Mouse (Mus musculus): Measurements from ENCODE around the gene Bcl7a. TPM values are rescaled to one million over a fixed set of nuclear protein-coding genes. Genes with fewer than 3 reads are reported as not detected.

The Bcl7a gene
- total and polyA plus RNA-seq, 3 experiments = 6.3 to 10.3 (median 9.2) TPM

- intact Hi-C loops (cut with DNase I) = loop anchor here (1.0 kb wide), 1 partner anchor 20 kb away; no protein-coding TSS in a partner anchor
- no peaks in the 10 kb centered on the region for H3K4me1 ChIP-seq (ENCODE audit: control insufficient read depth, insufficient read depth, low read length)
- 4% methylated on average over 49 of the region's 51 CpGs for WGBS
These were observed 961 bp downstream of the Bcl7a start for GRCm38 (mm10) chr5:123344628-123344962.

DNA sequence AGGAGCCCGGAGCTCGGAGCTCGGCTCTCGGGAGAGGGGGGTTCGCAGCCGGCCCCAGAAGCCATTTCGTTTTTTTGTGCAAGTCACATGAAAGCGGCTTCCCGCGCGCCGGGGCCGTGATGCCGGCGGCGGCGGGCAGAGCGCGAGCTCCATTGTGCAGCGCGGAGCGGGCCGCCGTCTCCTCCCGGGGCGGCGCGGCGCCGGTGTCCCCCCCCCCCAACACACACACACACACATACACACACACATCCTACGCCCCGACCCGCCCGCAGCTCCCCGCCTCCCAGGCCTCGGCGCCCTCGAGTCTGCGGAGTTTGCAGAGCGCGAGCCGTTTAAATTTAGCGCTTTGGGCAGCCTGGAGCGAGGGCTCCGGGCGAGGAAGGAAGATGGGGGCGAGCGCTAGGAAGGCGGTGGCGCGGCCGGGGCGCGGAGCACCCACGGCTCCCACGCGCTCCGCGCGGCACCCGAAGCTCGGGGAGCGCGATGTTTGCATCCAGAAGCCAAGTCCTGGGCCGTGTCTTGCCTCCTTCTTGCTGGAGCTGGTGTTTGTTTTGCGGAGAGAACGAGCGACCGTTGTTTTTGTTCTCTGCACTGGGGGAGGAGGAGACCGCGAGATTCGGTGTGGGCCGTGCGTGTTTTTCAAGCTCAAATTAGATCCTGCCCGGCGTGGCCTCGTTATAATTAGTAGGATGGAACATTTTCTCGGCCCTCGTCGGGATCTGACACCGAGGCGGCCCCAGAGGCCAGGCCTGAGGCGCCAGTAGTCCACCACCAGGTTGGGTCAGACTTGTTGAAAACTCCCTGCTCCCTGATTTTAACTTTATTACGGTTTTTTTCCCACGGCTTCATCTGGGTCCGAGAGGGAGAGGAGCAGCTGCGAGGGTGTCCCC, 1.6 kb downstream of the Bcl7a start:
- WGBS = under 1% methylated on average over 72 of the region's 87 CpGs
- peak; percentile 75 to 79 for DNase-seq
- H3K79me2 ChIP-seq (replicated peaks; ENCODE audit: control insufficient read depth, insufficient read depth, low read length) = peaks cover 6% of the 10 kb centered on the region; the same call in 1 of the 2 replicates
- intact Hi-C loops (cut with DNase I) = loop anchor here (1.0 kb wide), 1 partner anchor 19 kb away; no protein-coding TSS in a partner anchor
- TF ChIP-seq CTCF (IDR thresholded peaks at IDR 0.05) (no peak), POLR2A (IDR thresholded peaks at IDR 0.05; ENCODE audit: insufficient read depth, low read depth, low read length) (0 out of 2 replicates have a peak, but pooled peaks have one; percentile 19)
- no peaks in the 10 kb centered on the region for H3K27me3 ChIP-seq (ENCODE audit: control insufficient read depth, insufficient read depth, low read length)
- peak overlapping the region; percentile 83 for H3K4me3 ChIP-seq
- H3K27ac ChIP-seq = peak overlapping the region; percentile 93
- H3K36me3 ChIP-seq (ENCODE audit: control insufficient read depth, insufficient read depth, low read length) = no peaks in the 10 kb centered on the region; the same call in 1 of the 2 replicates
- peak overlapping the region; percentile 96 for H3K9ac ChIP-seq (ENCODE audit: low read depth, low read length)
- no peaks in the 10 kb centered on the region for H3K4me1 ChIP-seq (ENCODE audit: control insufficient read depth, insufficient read depth, low read length)

More at GRCm38 (mm10) chr5:123344628-123344962, 961 bp downstream of the Bcl7a start:
- TF ChIP-seq POLR2A (IDR thresholded peaks at IDR 0.05; ENCODE audit: insufficient read depth, low read depth, low read length) (no peak), EP300 (IDR thresholded peaks at IDR 0.05; ENCODE audit: insufficient read depth, low read depth, low read length) (no peak), CTCF (IDR thresholded peaks at IDR 0.05) (no peak)
- H3K27me3 ChIP-seq (ENCODE audit: control insufficient read depth, insufficient read depth, low read length) = no peaks in the 10 kb centered on the region
- no peaks in the 10 kb centered on the region; the same call in 1 of the 2 replicates for H3K36me3 ChIP-seq (ENCODE audit: control insufficient read depth, insufficient read depth, low read length)
- peak overlapping the region; percentile 96 for H3K9ac ChIP-seq (ENCODE audit: low read depth, low read length)
- peak overlapping the region; percentile 83 for H3K4me3 ChIP-seq
- H3K27ac ChIP-seq = peak overlapping the region; percentile 93
- H3K79me2 ChIP-seq (replicated peaks; ENCODE audit: control insufficient read depth, insufficient read depth, low read length) = peaks cover 6% of the 10 kb centered on the region; the same call in 1 of the 2 replicates
- no peak for DNase-seq

- intact Hi-C loops (cut with DNase I) = no loop called here
- Histone ChIP-seq H3K79me2 (replicated peaks; ENCODE audit: control insufficient read depth, insufficient read depth, low read length) (peaks cover 6% of the 10 kb centered on the region; the same call in 1 of the 2 replicates), H3K4me1 (ENCODE audit: control insufficient read depth, insufficient read depth, low read length) (peaks cover 2% of the 10 kb centered on the region; the same call in 1 of the 2 replicates), H3K27me3 (ENCODE audit: control insufficient read depth, insufficient read depth, low read length) (no peaks in the 10 kb centered on the region), H3K4me3 (peak overlapping the region; percentile 83), H3K9ac (ENCODE audit: low read depth, low read length) (peak overlapping the region; percentile 96), H3K27ac (peak overlapping the region; percentile 93), H3K36me3 (ENCODE audit: control insufficient read depth, insufficient read depth, low read length) (no peaks in the 10 kb centered on the region; the same call in 1 of the 2 replicates)
- DNase-seq = peak; percentile 82 to 83
- 3% methylated on average over 22 of the region's 22 CpGs for WGBS
- no peak for TF ChIP-seq EP300 (IDR thresholded peaks at IDR 0.05; ENCODE audit: insufficient read depth, low read depth, low read length)
- TF ChIP-seq CTCF (IDR thresholded peaks at IDR 0.05) = no peak
- TF ChIP-seq POLR2A (IDR thresholded peaks at IDR 0.05; ENCODE audit: insufficient read depth, low read depth, low read length) = no peak; the same call in 1 of the 2 replicates
These were observed 2.4 kb downstream of the Bcl7a start for GRCm38 (mm10) chr5:123345853-123346654.

- DNase-seq = no peak
- no peak for TF ChIP-seq POLR2A (IDR thresholded peaks at IDR 0.05; ENCODE audit: insufficient read depth, low read depth, low read length)
- H3K9ac ChIP-seq (ENCODE audit: low read depth, low read length) = no peak overlapping the region; the same call in 1 of the 2 replicates
- no peaks in the 10 kb centered on the region; the same call in 1 of the 2 replicates for H3K36me3 ChIP-seq (ENCODE audit: control insufficient read depth, insufficient read depth, low read length)
- peaks cover 2% of the 10 kb centered on the region; the same call in 1 of the 2 replicates for H3K4me1 ChIP-seq (ENCODE audit: control insufficient read depth, insufficient read depth, low read length)
- intact Hi-C loops (cut with DNase I) = no loop called here
- H3K4me3 ChIP-seq = no peak overlapping the region; the same call in 1 of the 2 replicates
- peak overlapping the region; percentile 93 for H3K27ac ChIP-seq
- H3K27me3 ChIP-seq (ENCODE audit: control insufficient read depth, insufficient read depth, low read length) = no peaks in the 10 kb centered on the region
- 74% methylated on average over 7 of the region's 7 CpGs for WGBS
- H3K79me2 ChIP-seq (replicated peaks; ENCODE audit: control insufficient read depth, insufficient read depth, low read length) = peaks cover 6% of the 10 kb centered on the region; the same call in 1 of the 2 replicates
These were observed 3.2 kb downstream of the Bcl7a start for GRCm38 (mm10) chr5:123346701-123347270.

- 84% methylated on average over 2 of the region's 2 CpGs for WGBS
- H3K36me3 ChIP-seq (ENCODE audit: control insufficient read depth, insufficient read depth, low read length) = no peaks in the 10 kb centered on the region; the same call in 1 of the 2 replicates
- peaks cover 6% of the 10 kb centered on the region; the same call in 1 of the 2 replicates for H3K79me2 ChIP-seq (replicated peaks; ENCODE audit: control insufficient read depth, insufficient read depth, low read length)
- no peak overlapping the region for H3K27ac ChIP-seq
- intact Hi-C loops (cut with DNase I) = no loop called here
- no peaks in the 10 kb centered on the region for H3K27me3 ChIP-seq (ENCODE audit: control insufficient read depth, insufficient read depth, low read length)
- H3K4me1 ChIP-seq (ENCODE audit: control insufficient read depth, insufficient read depth, low read length) = peaks cover 2% of the 10 kb centered on the region; the same call in 1 of the 2 replicates
- H3K9ac ChIP-seq (ENCODE audit: low read depth, low read length) = no peak overlapping the region
- no peak for DNase-seq
- no peak overlapping the region for H3K4me3 ChIP-seq
- TF ChIP-seq POLR2A (IDR thresholded peaks at IDR 0.05; ENCODE audit: insufficient read depth, low read depth, low read length) (no peak), CTCF (IDR thresholded peaks at IDR 0.05) (no peak), EP300 (IDR thresholded peaks at IDR 0.05; ENCODE audit: insufficient read depth, low read depth, low read length) (no peak)
These were observed 4.4 kb downstream of the Bcl7a start for GRCm38 (mm10) chr5:123347985-123348384.
